Mouse (Mus musculus): ENCODE results near the gene Islr2.

- TF ChIP-seq CTCF (IDR thresholded peaks at IDR 0.05; ENCODE audit: low read depth) = no peak
- no peak for TF ChIP-seq EP300 (IDR thresholded peaks at IDR 0.05; ENCODE audit: low read depth)
These were observed 27.6 kb upstream of the Islr2 start for GRCm38 (mm10) chr9:58231746-58232145.
